Mouse (Mus musculus) cerebellum, adult 2 months (tissue): ENCODE measurements at regions not wholly inside any gene's neighbourhood (a gene's known extent, or its start where the extent isn't known, plus 50 kb on each side); places are given as distances from the start of the nearest gene placed in this dataset.

Source experiments
- CTCF ChIP-seq: fragments of 200-500 bp; IDR thresholded peaks from 2 replicates; pipeline ENCODE4 v1.5.1; 2011; ENCODE audit warnings: low read depth, mild to moderate bottlenecking, control low read depth, low read length, moderate library complexity, borderline replicate concordance; ENCODE audit not compliant: insufficient read depth
- POLR2A ChIP-seq: fragments of 200-500 bp; IDR thresholded peaks from 2 replicates; pipeline ENCODE4 v1.6.1; 2011; ENCODE audit warnings: low read length, control low read depth, borderline replicate concordance; ENCODE audit not compliant: insufficient read depth

DNA sequence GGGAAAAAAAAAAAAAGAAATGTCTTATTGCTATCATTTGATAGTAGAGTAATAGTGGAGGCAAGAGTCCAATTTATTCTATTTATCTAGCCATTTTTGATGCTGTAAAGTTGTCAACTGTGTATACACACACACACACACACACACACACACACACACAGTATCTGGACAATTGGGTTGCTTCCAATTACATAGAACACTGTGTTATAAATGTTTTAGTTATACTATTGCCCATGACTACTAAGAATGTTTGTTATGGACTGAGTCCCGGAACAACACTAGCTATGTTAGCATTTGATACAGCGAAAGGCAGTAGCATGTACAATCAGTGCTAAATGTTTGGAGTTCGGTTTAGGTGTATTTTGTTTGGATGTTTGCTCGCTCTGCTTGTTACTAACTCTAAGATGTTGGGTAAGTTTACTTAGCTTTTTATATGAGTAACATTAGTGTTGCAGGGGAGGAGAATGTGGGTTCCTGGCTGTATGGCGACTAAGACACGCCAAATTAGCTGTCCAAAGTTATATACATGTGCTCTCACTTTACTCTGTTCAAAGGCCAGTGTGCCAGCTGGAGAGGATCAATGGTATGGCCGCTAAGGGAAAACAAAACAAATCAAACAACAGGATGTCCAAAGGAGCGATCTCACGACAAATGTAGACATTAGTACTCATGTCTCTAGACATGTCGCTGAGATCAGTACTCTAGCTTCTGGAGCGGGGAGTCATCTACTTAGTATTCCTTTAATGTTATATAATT, 147.6 kb downstream of the Cysltr2 start:
- TF ChIP-seq CTCF (no peak), POLR2A (no peak)
